Mouse (Mus musculus): ENCODE results near the gene Amdhd1. TPM values are rescaled to one million over a fixed set of nuclear protein-coding genes. Genes with fewer than 3 reads are reported as not detected.

Amdhd1 gene
- total and polyA plus RNA-seq, 3 experiments: 0.06 TPM; not detected in 2

DNA sequence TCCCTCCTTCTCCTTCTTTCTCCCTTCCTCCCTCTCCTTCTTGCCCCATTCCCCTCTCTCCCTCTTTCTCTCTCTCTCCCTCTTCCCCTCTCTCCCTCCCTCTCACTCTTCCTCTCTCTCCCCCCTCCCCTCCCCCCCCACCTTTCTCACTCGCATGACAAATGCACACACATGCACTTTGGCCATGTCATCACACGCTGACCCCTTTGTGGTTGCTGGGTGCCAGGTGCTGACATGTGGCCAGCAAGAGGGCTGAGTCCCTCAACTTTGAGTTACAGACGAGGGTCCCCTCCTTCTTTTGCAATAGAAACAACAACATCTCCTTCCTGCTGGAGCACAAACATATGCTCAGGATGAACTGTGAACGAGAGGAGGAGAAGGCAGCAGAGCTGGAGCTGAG is 35.1 kb upstream of the Amdhd1 start:
- TF ChIP-seq EP300 (IDR thresholded peaks at IDR 0.05; ENCODE audit: insufficient read depth, low read depth, low read length): no peak
- no peak for TF ChIP-seq POLR2A (IDR thresholded peaks at IDR 0.05; ENCODE audit: insufficient read depth, low read depth, low read length)
- TF ChIP-seq CTCF (IDR thresholded peaks at IDR 0.05): no peak
- Histone ChIP-seq H3K9ac (ENCODE audit: low read depth, low read length) (no peak overlapping the region), H3K27ac (no peak overlapping the region), H3K4me1 (ENCODE audit: control insufficient read depth, insufficient read depth, low read length) (no peaks in the 10 kb centered on the region), H3K79me2 (replicated peaks; ENCODE audit: control insufficient read depth, insufficient read depth, low read length) (no peaks in the 10 kb centered on the region), H3K27me3 (ENCODE audit: control insufficient read depth, insufficient read depth, low read length) (no peaks in the 10 kb centered on the region), H3K36me3 (ENCODE audit: control insufficient read depth, insufficient read depth, low read length) (no peaks in the 10 kb centered on the region), H3K4me3 (no peak overlapping the region)
- DNase-seq: no peak
- WGBS: 48% methylated on average over 4 of the region's 4 CpGs
- intact Hi-C loops (cut with DNase I): loop anchor here (10.0 kb wide), 2 partner anchors 90 to 530 kb away; partner anchors contain the start of gene Hal

DNA sequence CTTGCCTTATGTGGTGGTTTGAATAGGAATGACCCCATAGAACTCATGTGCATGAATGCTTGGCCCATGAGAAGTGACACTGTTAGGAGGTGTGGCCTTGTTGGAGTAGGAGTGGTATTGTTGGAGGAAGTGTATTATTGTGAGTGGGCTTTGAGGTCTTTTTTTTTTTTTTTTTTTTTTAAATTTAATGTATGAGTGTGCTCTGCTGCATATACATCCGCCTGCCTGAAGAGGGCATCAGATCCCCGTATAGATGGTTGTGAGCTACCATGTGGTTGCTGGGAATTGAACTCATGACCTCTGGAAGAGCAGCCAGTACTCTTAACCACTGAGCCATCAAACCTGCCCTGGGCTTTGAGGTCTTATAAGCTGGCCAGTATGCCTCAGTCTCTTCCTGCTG is 32.4 kb upstream of the Amdhd1 start:
- Histone ChIP-seq H3K4me1 (ENCODE audit: control insufficient read depth, insufficient read depth, low read length) (no peaks in the 10 kb centered on the region), H3K36me3 (ENCODE audit: control insufficient read depth, insufficient read depth, low read length) (no peaks in the 10 kb centered on the region), H3K9ac (ENCODE audit: low read depth, low read length) (no peak overlapping the region), H3K79me2 (replicated peaks; ENCODE audit: control insufficient read depth, insufficient read depth, low read length) (no peaks in the 10 kb centered on the region), H3K27me3 (ENCODE audit: control insufficient read depth, insufficient read depth, low read length) (no peaks in the 10 kb centered on the region), H3K27ac (no peak overlapping the region), H3K4me3 (no peak overlapping the region)
- no peak for DNase-seq
- TF ChIP-seq EP300 (IDR thresholded peaks at IDR 0.05; ENCODE audit: insufficient read depth, low read depth, low read length) (no peak), POLR2A (IDR thresholded peaks at IDR 0.05; ENCODE audit: insufficient read depth, low read depth, low read length) (no peak), CTCF (IDR thresholded peaks at IDR 0.05) (no peak)
- intact Hi-C loops (cut with DNase I): loop anchor here (10.0 kb wide), 2 partner anchors 87 to 527 kb away; partner anchors contain the start of gene Hal
- 36% methylated on average over 2 of the region's 2 CpGs for WGBS

DNA sequence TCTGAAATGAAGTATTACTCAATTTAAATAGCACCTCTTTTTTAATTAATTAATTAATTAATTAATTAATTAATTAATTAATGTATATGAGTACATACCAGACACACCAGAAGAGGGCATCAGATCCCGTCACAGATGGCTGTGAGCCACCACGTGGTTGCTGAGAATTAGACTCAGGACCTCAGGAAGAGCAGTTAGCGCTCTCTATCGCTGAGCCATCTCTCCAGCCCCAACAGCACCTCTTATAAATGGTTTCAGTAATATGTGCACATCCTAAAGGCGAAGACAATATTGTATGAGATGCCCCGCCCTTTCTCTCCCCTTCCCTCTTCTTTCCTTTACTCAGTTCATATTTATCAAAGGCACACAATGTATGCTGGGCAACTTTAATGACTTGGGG is 28.8 kb upstream of the Amdhd1 start:
- intact Hi-C loops (cut with DNase I): no loop called here
- Histone ChIP-seq H3K4me1 (ENCODE audit: control insufficient read depth, insufficient read depth, low read length) (no peaks in the 10 kb centered on the region), H3K4me3 (no peak overlapping the region), H3K9ac (ENCODE audit: low read depth, low read length) (no peak overlapping the region), H3K27ac (no peak overlapping the region), H3K79me2 (replicated peaks; ENCODE audit: control insufficient read depth, insufficient read depth, low read length) (no peaks in the 10 kb centered on the region), H3K27me3 (ENCODE audit: control insufficient read depth, insufficient read depth, low read length) (no peaks in the 10 kb centered on the region), H3K36me3 (ENCODE audit: control insufficient read depth, insufficient read depth, low read length) (no peaks in the 10 kb centered on the region)
- TF ChIP-seq POLR2A (IDR thresholded peaks at IDR 0.05; ENCODE audit: insufficient read depth, low read depth, low read length) (no peak), CTCF (IDR thresholded peaks at IDR 0.05) (no peak), EP300 (IDR thresholded peaks at IDR 0.05; ENCODE audit: insufficient read depth, low read depth, low read length) (no peak)
- 83% methylated on average over 6 of the region's 6 CpGs for WGBS
- DNase-seq: no peak

DNA sequence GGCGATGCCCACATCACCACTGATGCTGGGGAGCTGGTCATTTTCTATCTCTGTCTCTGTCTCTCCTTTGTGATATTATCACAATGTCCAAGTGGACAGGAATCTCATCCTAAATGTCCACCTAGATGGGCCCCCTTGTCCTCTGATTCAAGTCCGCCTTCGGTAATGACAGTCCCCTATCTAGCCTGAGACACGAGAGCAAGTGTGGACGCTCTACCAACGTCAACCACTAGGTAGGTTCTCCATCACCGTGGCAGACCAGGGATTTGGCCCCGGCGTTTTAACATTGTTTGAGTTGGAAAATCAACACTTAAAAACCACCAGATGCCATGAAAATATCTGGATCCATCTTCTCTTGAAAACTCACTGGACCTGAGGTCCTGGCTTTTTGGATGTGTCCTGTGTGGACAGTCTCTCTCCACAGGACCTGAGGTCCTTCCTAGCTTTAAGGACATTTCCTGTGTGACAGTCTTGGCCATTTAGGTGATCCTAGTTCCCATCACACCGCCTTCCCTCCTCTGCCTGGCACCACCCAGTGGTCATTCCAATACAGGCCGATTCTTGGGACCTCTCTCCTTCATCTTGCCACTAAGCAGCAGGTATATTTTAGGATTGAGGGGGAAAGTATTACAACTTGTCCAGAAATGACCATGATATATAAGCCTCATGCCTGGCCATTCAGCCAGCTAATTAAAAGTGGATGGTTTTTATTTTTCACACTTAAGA is 28.2 kb upstream of the Amdhd1 start:
- no peaks in the 10 kb centered on the region for H3K79me2 ChIP-seq (replicated peaks; ENCODE audit: control insufficient read depth, insufficient read depth, low read length)
- WGBS: 86% methylated on average over 11 of the region's 11 CpGs

DNA sequence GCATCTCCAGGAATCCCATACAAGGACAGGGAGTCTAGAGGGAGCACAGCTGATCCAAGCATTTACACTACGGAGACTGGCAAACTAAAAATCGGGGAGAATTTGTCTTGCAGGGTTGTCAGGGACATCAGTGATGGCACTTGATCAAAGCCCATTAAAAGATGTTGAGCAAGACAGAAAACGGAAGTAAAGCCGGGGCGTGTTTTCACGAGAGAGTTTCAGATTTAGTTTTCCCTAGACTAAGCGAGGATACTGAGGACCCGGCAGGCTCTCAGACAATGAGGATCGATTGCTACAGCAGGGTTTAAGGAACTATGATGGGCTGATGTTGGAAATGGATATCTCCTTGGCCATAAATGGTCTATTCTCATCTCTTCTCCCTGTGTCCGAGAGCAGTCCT is 27.2 kb upstream of the Amdhd1 start:
- H3K79me2 ChIP-seq (replicated peaks; ENCODE audit: control insufficient read depth, insufficient read depth, low read length): no peaks in the 10 kb centered on the region
- intact Hi-C loops (cut with DNase I): no loop called here
- H3K27ac ChIP-seq: no peak overlapping the region
- no peak for TF ChIP-seq POLR2A (IDR thresholded peaks at IDR 0.05; ENCODE audit: insufficient read depth, low read depth, low read length)
- TF ChIP-seq EP300 (IDR thresholded peaks at IDR 0.05; ENCODE audit: insufficient read depth, low read depth, low read length): no peak
- no peak for TF ChIP-seq CTCF (IDR thresholded peaks at IDR 0.05)
- no peaks in the 10 kb centered on the region for H3K27me3 ChIP-seq (ENCODE audit: control insufficient read depth, insufficient read depth, low read length)
- no peaks in the 10 kb centered on the region for H3K4me1 ChIP-seq (ENCODE audit: control insufficient read depth, insufficient read depth, low read length)
- H3K36me3 ChIP-seq (ENCODE audit: control insufficient read depth, insufficient read depth, low read length): no peaks in the 10 kb centered on the region
- DNase-seq: no peak
- 81% methylated on average over 10 of the region's 10 CpGs for WGBS
- H3K9ac ChIP-seq (ENCODE audit: low read depth, low read length): no peak overlapping the region
- H3K4me3 ChIP-seq: no peak overlapping the region

More for the DNA sequence above, 28.2 kb upstream of the Amdhd1 start:
- DNase-seq: no peak
- no peak overlapping the region for H3K27ac ChIP-seq
- intact Hi-C loops (cut with DNase I): no loop called here
- no peak overlapping the region for H3K4me3 ChIP-seq
- no peaks in the 10 kb centered on the region for H3K27me3 ChIP-seq (ENCODE audit: control insufficient read depth, insufficient read depth, low read length)
- no peaks in the 10 kb centered on the region for H3K4me1 ChIP-seq (ENCODE audit: control insufficient read depth, insufficient read depth, low read length)
- no peak for TF ChIP-seq CTCF (IDR thresholded peaks at IDR 0.05)
- no peak for TF ChIP-seq EP300 (IDR thresholded peaks at IDR 0.05; ENCODE audit: insufficient read depth, low read depth, low read length)
- TF ChIP-seq POLR2A (IDR thresholded peaks at IDR 0.05; ENCODE audit: insufficient read depth, low read depth, low read length): no peak
- no peaks in the 10 kb centered on the region for H3K36me3 ChIP-seq (ENCODE audit: control insufficient read depth, insufficient read depth, low read length)
- H3K9ac ChIP-seq (ENCODE audit: low read depth, low read length): no peak overlapping the region

DNA sequence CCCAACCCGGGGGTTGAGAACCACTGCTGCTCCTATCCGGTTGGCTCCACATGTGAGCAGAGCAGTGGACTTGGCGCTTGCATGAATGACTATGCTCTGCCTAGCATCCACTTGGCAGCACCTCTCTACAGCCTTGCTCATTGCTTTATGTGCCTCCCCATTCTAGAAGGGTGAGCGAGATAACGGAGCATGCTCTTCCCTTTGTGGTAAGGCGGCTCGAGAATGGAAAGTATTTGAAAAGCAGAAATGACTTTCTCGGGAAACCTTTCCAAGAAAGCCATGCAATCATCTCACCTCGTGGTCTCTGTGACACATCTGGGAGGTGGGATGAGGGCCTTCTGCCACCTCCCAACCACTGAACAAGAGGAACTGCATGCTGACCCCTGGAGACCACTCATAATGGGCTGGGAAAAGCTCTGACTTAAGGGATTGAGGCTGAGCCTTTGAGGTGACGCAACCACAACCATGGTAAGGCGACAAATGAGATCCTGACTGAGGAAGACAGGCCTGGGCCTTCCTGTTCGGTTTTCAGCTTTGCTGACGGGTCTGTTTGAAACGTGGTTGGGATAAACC is 24.8 kb upstream of the Amdhd1 start:
- Histone ChIP-seq H3K4me1 (ENCODE audit: control insufficient read depth, insufficient read depth, low read length) (no peaks in the 10 kb centered on the region), H3K36me3 (ENCODE audit: control insufficient read depth, insufficient read depth, low read length) (no peaks in the 10 kb centered on the region), H3K27me3 (ENCODE audit: control insufficient read depth, insufficient read depth, low read length) (no peaks in the 10 kb centered on the region), H3K27ac (no peak overlapping the region), H3K79me2 (replicated peaks; ENCODE audit: control insufficient read depth, insufficient read depth, low read length) (no peaks in the 10 kb centered on the region), H3K4me3 (no peak overlapping the region), H3K9ac (ENCODE audit: low read depth, low read length) (no peak overlapping the region)
- intact Hi-C loops (cut with DNase I): no loop called here
- 73% methylated on average over 14 of the region's 14 CpGs for WGBS
- no peak for DNase-seq
- no peak for TF ChIP-seq POLR2A (IDR thresholded peaks at IDR 0.05; ENCODE audit: insufficient read depth, low read depth, low read length)
- TF ChIP-seq CTCF (IDR thresholded peaks at IDR 0.05): no peak
- TF ChIP-seq EP300 (IDR thresholded peaks at IDR 0.05; ENCODE audit: insufficient read depth, low read depth, low read length): no peak

All from heart, adult 2 months (tissue).